Mouse (Mus musculus) heart, embryonic 14.5 days (tissue): ENCODE measurements at regions not wholly inside any gene's neighbourhood (a gene's known extent, or its start where the extent isn't known, plus 50 kb on each side); places are given as distances from the start of the nearest gene placed in this dataset.

Experiments used
- ATAC-seq: fragments of 200-750 bp; cut with Nextera tagmentation; 2 replicates; pipeline ENCODE4 v1.8.0; 2017; ENCODE audit warnings: low read depth, moderate TSS enrichment; ENCODE audit not compliant: insufficient number of reproducible peaks, insufficient read depth, low FRiP score
- H3K27ac ChIP-seq, 2 experiments: fragments of 200-500 bp in 1 of 2; fragments of 300-500 bp in 1 of 2; sonication (generic) in 1 of 2; replicated peaks in 1 of 2; 2 replicates each; pipeline ENCODE4 v1.5.1; 2012 to 2014; ENCODE audit warnings: low read depth in 2 of 2, low read length in 2 of 2, control low read depth in 1 of 2, mild to moderate bottlenecking in 1 of 2, mixed read lengths in 1 of 2; ENCODE audit not compliant: control insufficient read depth in 1 of 2, insufficient read depth in 1 of 2
- H3K27me3 ChIP-seq: fragments of 300-500 bp; sonication (generic); 2 replicates; pipeline ENCODE4 v1.6.1; 2014; ENCODE audit warnings: mild to moderate bottlenecking, low read length, control low read depth; ENCODE audit not compliant: control insufficient read depth, insufficient read depth
- H3K36me3 ChIP-seq: fragments of 300-500 bp; sonication (generic); 2 replicates; pipeline ENCODE4 v1.6.1; 2014; ENCODE audit warnings: mild to moderate bottlenecking, control low read depth, low read length, mixed read lengths; ENCODE audit not compliant: control insufficient read depth, insufficient read depth
- H3K4me1 ChIP-seq, 2 experiments: fragments of 200-500 bp in 1 of 2; fragments of 300-500 bp in 1 of 2; sonication (generic) in 1 of 2; 2 replicates each; pipeline ENCODE4 v1.6.1; 2012 to 2014; ENCODE audit warnings: low read length in 2 of 2, control low read depth in 1 of 2, mixed read lengths in 1 of 2; ENCODE audit not compliant: control insufficient read depth in 2 of 2, insufficient read depth in 2 of 2
- H3K4me2 ChIP-seq: fragments of 300-500 bp; sonication (generic); 2 replicates; pipeline ENCODE4 v1.6.1; 2014; ENCODE audit warnings: mild to moderate bottlenecking, low read length
- H3K4me3 ChIP-seq, 2 experiments: fragments of 200-500 bp in 1 of 2; fragments of 300-500 bp in 1 of 2; sonication (generic) in 1 of 2; 2 replicates each; pipeline ENCODE4 v1.5.1; 2012 to 2014; ENCODE audit warnings: low read length in 2 of 2, mild to moderate bottlenecking in 2 of 2, control low read depth in 1 of 2, low read depth in 1 of 2, moderate library complexity in 1 of 2; ENCODE audit not compliant: control insufficient read depth in 1 of 2, insufficient read depth in 1 of 2
- H3K9ac ChIP-seq: fragments of 300-500 bp; sonication (generic); 2 replicates; pipeline ENCODE4 v1.6.1; 2014; ENCODE audit warnings: mild to moderate bottlenecking, low read length
- H3K9me3 ChIP-seq: fragments of 300-500 bp; sonication (generic); 2 replicates; pipeline ENCODE4 v1.6.1; 2016; ENCODE audit warnings: low read length, control low read depth; ENCODE audit not compliant: control insufficient read depth
- WGBS: fragments of 180-500 bp; shearing (Covaris S2); extraction: QIAGEN DNeasy Blood & Tissue Kit; methylation state at CpG from one replicate; pipeline ENCODE4 v1.1.7; 2014; 5-methylcytosine and 5-hydroxymethylcytosine counted together

DNA sequence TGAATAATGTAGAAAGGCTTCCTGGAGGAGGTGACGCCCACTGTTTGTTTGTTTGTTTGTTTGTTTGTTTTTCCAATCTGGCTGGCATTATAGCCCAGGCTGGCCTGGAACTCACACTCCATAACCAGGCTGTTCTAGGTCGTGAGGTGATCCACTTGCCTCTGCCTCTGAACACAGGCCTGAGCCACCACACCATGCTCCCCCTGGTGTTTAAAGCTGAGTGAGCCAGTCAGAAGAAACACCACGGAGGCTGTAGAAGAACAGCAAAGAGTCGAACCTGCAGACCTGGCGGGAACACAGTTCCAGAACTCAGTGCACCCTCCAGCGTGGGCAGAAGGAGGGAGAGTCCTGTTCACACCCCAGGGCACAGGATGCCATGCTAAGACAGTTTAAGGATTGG, 310.5 kb downstream of the Matn1 start:
- H3K27ac ChIP-seq = no peak overlapping the region
- ATAC-seq = no peak
- no peak overlapping the region for H3K4me2 ChIP-seq

DNA sequence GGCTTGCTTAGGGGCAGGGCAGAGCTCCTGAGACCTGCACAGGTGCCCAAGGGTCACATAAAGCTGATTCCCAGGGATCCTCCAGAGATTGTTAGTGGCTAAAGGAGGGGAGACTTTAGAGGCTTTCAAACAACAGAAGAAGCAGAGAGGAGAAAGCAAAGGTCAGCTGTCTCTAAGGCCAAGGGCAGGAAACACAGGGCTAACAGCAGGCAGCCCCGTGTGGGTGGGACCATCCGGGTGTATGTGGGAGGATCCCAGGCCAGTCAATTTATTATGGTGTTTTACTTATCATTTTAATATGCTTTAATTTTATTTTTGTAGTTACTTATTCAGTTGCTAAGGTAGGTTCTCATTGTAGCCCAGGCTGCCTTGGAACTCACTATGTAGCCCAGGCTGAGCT, 317.1 kb downstream of the Matn1 start:
- WGBS = 65% methylated on average over 2 of the region's 2 CpGs
- peaks cover 2% of the 10 kb centered on the region; the same call in 1 of the 2 replicates for H3K27me3 ChIP-seq

More for the DNA sequence above, 310.5 kb downstream of the Matn1 start:
- no peak overlapping the region for H3K9ac ChIP-seq
- no peak overlapping the region for H3K4me3 ChIP-seq
- 0 out of 2 replicates have a peak, but pooled peaks cover 4% of the 10 kb centered on the region for H3K27me3 ChIP-seq
- WGBS = 47% methylated on average over 6 of the region's 6 CpGs
- H3K4me1 ChIP-seq = peaks cover 12 to 16% of the 10 kb centered on the region in 2 experiments; a peak in 3 of 4 replicates
- no peaks in the 10 kb centered on the region for H3K9me3 ChIP-seq
- no peaks in the 10 kb centered on the region for H3K36me3 ChIP-seq

DNA sequence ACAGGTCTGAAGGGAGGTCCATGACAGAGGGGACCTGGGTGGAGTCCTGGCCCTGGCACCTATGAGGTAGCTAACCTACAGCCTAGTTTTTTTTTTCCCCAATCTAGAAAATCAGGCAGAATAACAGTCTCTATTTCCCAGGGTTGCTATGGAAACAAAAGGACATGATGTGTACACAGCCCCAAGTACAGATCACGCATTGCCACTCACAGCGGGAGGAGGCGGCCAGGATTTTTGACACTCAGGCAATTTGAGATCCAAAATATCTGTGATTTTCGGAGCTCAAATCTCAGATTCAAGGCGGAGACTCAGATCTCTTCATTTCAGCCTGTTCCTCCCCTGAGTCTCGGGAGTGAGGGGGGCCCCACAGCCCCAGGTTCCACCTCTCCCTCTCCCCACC, 318.7 kb downstream of the Matn1 start:
- no peaks in the 10 kb centered on the region for H3K9me3 ChIP-seq
- 63% methylated on average over 6 of the region's 6 CpGs for WGBS
- ATAC-seq = no peak

More for the DNA sequence above, 317.1 kb downstream of the Matn1 start:
- H3K9ac ChIP-seq = no peak overlapping the region
- no peaks in the 10 kb centered on the region for H3K36me3 ChIP-seq
- H3K9me3 ChIP-seq = no peaks in the 10 kb centered on the region
- no peak overlapping the region for H3K4me3 ChIP-seq
- no peak for ATAC-seq
- no peak overlapping the region for H3K27ac ChIP-seq
- H3K4me2 ChIP-seq = no peak overlapping the region
- peaks cover 8 to 10% of the 10 kb centered on the region in 2 experiments; a peak in 3 of 4 replicates for H3K4me1 ChIP-seq

DNA sequence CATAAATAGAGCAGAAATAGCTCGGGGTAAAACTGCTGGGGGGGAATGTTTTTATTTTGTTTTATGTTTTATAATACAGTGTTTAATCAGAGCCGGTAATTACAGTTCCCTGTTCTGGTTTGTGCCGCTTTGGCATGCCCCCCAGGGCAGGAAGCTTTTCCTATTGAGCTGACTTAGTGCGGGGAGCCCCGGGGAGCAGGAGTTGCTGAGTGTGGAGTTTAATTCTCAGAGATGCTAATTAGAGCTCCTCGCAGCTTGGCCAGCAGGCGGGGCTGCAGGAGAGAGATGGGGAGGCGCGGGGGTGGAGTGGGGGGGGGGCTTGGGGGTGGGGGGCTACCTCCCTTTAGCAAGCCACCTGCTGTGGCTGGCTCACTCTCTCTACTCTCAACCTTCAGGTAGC, 322.6 kb downstream of the Matn1 start:
- no peak overlapping the region for H3K27ac ChIP-seq
- no peaks in the 10 kb centered on the region for H3K36me3 ChIP-seq
- no peak for ATAC-seq
- H3K4me2 ChIP-seq = no peak overlapping the region
- 20% methylated on average over 9 of the region's 9 CpGs for WGBS
- H3K9me3 ChIP-seq = no peaks in the 10 kb centered on the region
- H3K4me1 ChIP-seq = peaks cover 12 to 15% of the 10 kb centered on the region in 2 experiments; a peak in 3 of 4 replicates
- H3K9ac ChIP-seq = no peak overlapping the region
- peaks cover 5% of the 10 kb centered on the region; the same call in 1 of the 2 replicates for H3K27me3 ChIP-seq
- no peak overlapping the region for H3K4me3 ChIP-seq

More for the DNA sequence above, 318.7 kb downstream of the Matn1 start:
- Histone ChIP-seq H3K27me3 (peaks cover 5% of the 10 kb centered on the region; the same call in 1 of the 2 replicates), H3K27ac (no peak overlapping the region), H3K36me3 (no peaks in the 10 kb centered on the region), H3K4me3 (no peak overlapping the region), H3K9ac (no peak overlapping the region), H3K4me2 (no peak overlapping the region), H3K4me1 (peaks cover 11 to 12% of the 10 kb centered on the region in 2 experiments; a peak in 3 of 4 replicates)

DNA sequence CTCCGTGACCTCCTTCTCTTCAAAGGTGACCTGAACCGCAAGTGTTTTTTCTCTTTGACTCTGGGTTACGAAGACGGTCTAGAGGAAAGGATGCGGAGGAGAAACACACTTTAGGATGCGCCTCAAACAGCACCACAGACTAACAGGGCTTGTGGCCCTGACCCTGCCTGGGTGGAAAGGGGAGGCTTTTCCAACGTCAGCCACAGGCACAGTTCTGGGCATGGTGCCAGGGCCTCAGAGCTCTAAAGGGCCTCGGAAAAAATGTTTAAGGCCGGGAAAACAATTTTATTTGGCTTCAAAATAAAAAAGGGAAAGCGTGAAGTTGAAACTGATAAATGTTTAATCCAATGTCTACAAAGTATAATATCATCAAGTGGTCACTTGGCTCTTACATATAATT, 323.6 kb downstream of the Matn1 start:
- no peak overlapping the region for H3K4me3 ChIP-seq
- no peak overlapping the region for H3K9ac ChIP-seq
- peaks cover 5% of the 10 kb centered on the region; the same call in 1 of the 2 replicates for H3K27me3 ChIP-seq
- H3K4me2 ChIP-seq = no peak overlapping the region
- H3K9me3 ChIP-seq = no peaks in the 10 kb centered on the region
- no peaks in the 10 kb centered on the region for H3K36me3 ChIP-seq
- H3K27ac ChIP-seq = no peak overlapping the region
- H3K4me1 ChIP-seq = peaks cover 12 to 15% of the 10 kb centered on the region in 2 experiments; a peak in 3 of 4 replicates
- 33% methylated on average over 10 of the region's 10 CpGs for WGBS
- ATAC-seq = no peak

DNA sequence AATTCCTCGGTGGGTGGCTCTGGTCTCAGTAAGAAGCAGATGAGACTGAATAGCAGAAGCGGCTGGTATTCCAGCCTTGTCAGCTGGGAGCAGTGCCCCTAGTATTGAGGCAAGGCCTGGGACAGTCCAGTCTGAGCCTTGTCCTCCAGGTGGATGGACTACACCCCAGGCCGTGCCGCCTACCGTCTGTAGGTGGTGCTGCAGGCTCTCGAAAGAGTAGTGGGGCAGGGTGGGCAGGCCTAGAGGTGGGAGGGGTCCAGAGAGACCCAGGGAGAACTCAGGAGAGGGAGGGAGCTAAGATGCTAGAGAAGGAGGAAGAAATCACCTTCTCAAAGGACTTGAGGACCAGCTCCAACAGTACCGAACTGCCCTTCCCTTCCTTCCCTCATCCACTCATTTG, 326.0 kb downstream of the Matn1 start:
- Histone ChIP-seq H3K36me3 (no peaks in the 10 kb centered on the region), H3K4me2 (no peak overlapping the region), H3K9me3 (no peaks in the 10 kb centered on the region), H3K27me3 (peaks cover 5% of the 10 kb centered on the region; the same call in 1 of the 2 replicates), H3K4me1 (peaks cover 2 to 7% of the 10 kb centered on the region in 2 experiments; a peak in 1 of 4 replicates), H3K27ac (no peak overlapping the region), H3K4me3 (no peak overlapping the region), H3K9ac (no peak overlapping the region)
- 23% methylated on average over 7 of the region's 7 CpGs for WGBS
- no peak for ATAC-seq

DNA sequence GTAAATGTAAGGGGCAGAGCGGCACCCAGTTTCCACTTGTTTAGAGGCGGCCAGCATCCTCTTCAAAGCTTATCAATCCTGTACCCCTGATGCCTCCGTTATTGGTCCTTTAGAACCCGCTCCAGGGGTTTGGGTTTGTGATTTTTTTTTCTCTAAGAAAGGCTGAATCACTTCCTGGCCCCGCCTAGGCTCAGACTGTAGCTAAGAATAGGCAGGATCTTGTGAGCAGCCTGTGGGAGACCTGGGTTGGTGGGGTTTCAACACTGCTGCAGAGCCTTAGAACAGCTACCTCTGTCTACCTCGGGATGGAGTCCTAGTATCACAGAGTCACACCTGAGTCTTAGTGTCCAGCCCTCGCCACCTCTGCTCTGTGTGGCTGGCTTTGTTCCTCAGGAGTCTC, 327.9 kb downstream of the Matn1 start:
- H3K9ac ChIP-seq = no peak overlapping the region
- no peak overlapping the region for H3K4me2 ChIP-seq
- WGBS = 55% methylated on average over 7 of the region's 7 CpGs
- no peaks in the 10 kb centered on the region for H3K27me3 ChIP-seq
- no peaks in the 10 kb centered on the region for H3K36me3 ChIP-seq
- H3K4me1 ChIP-seq = peaks cover 2 to 7% of the 10 kb centered on the region in 2 experiments; a peak in 1 of 4 replicates
- no peak for ATAC-seq
- no peak overlapping the region for H3K27ac ChIP-seq
- no peak overlapping the region for H3K4me3 ChIP-seq
- no peaks in the 10 kb centered on the region for H3K9me3 ChIP-seq

DNA sequence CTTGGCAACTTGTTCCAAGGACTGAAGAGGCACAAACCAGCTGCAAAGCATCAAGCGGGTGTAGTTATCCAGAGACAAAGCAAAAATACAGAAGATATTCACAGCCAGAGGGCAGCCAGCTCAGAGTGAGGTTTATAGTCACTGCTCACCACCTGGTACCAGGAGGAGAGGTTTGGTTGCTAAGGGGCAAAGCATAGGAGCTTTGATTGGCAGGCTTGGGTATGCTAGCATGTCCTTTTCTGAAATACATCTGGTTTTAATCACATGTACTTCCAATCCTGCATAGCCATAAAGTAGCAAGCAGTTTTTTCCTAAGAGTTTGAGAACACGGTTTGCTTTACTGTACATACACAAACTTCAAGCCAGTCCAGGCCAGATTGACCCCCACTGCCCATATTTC, 349.4 kb downstream of the Matn1 start:
- no peaks in the 10 kb centered on the region for H3K36me3 ChIP-seq
- H3K4me2 ChIP-seq = no peak overlapping the region
- no peaks in the 10 kb centered on the region for H3K4me1 ChIP-seq
- WGBS = 82% methylated on average over 2 of the region's 2 CpGs
- no peaks in the 10 kb centered on the region for H3K9me3 ChIP-seq
- H3K9ac ChIP-seq = no peak overlapping the region
- no peak overlapping the region for H3K4me3 ChIP-seq
- no peak for ATAC-seq
- H3K27ac ChIP-seq = no peak overlapping the region
- H3K27me3 ChIP-seq = no peaks in the 10 kb centered on the region
